Mouse (Mus musculus): ENCODE results near the gene Prpf6. TPM values are rescaled to one million over a fixed set of nuclear protein-coding genes. Genes with fewer than 3 reads are reported as not detected.
A peak's percentile ranks its signal among the peaks of the same experiment; 100 is the strongest.

The Prpf6 gene
- polyA plus RNA-seq, 1 experiment: 10.4 TPM

- H3K27me3 ChIP-seq (ENCODE audit: control insufficient read depth, insufficient read depth, low read length): peaks cover 20% of the 10 kb centered on the region
- peaks cover 20% of the 10 kb centered on the region for H3K36me3 ChIP-seq (ENCODE audit: control insufficient read depth, insufficient read depth, low read length)
- 43% methylated on average over 17 of the region's 17 CpGs for WGBS
- H3K27ac ChIP-seq (ENCODE audit: insufficient read depth, low read depth, low read length): no peak overlapping the region
- H3K4me1 ChIP-seq (ENCODE audit: control insufficient read depth, insufficient read depth, insufficient read length, low read length): no peaks in the 10 kb centered on the region; the same call in 1 of the 2 replicates
- H3K4me3 ChIP-seq (ENCODE audit: low read depth, low read length): no peak overlapping the region
- TF ChIP-seq CTCF (IDR thresholded peaks at IDR 0.05; ENCODE audit: extremely low read depth, insufficient read length, insufficient replicate concordance, low read depth, low read length): peak; percentile 65
- TF ChIP-seq POLR2A (IDR thresholded peaks at IDR 0.05; ENCODE audit: low read depth, low read length): no peak
Observed at GRCm38 (mm10) chr2:181658930-181659555, 67.4 kb downstream of the Prpf6 start.

- WGBS: 28% methylated on average over 9 of the region's 9 CpGs
- Histone ChIP-seq H3K36me3 (ENCODE audit: control insufficient read depth, insufficient read depth, low read length) (peaks cover 19% of the 10 kb centered on the region), H3K4me3 (ENCODE audit: low read depth, low read length) (no peak overlapping the region), H3K27ac (ENCODE audit: insufficient read depth, low read depth, low read length) (no peak overlapping the region), H3K27me3 (ENCODE audit: control insufficient read depth, insufficient read depth, low read length) (peaks cover 20% of the 10 kb centered on the region), H3K4me1 (ENCODE audit: control insufficient read depth, insufficient read depth, insufficient read length, low read length) (no peaks in the 10 kb centered on the region)
- TF ChIP-seq CTCF (IDR thresholded peaks at IDR 0.05; ENCODE audit: extremely low read depth, insufficient read length, insufficient replicate concordance, low read depth, low read length) (no peak; the same call in 1 of the 2 replicates), POLR2A (IDR thresholded peaks at IDR 0.05; ENCODE audit: low read depth, low read length) (no peak)
Observed at GRCm38 (mm10) chr2:181659609-181660055, 68.0 kb downstream of the Prpf6 start.

GRCm38 (mm10) chr2:181662620-181663297 lies 71.1 kb downstream of the Prpf6 start:
- WGBS: 91% methylated on average over 3 of the region's 3 CpGs
- Histone ChIP-seq H3K27me3 (ENCODE audit: control insufficient read depth, insufficient read depth, low read length) (peaks cover 14% of the 10 kb centered on the region), H3K36me3 (ENCODE audit: control insufficient read depth, insufficient read depth, low read length) (no peaks in the 10 kb centered on the region), H3K27ac (ENCODE audit: insufficient read depth, low read depth, low read length) (no peak overlapping the region), H3K4me3 (ENCODE audit: low read depth, low read length) (no peak overlapping the region), H3K4me1 (ENCODE audit: control insufficient read depth, insufficient read depth, insufficient read length, low read length) (no peaks in the 10 kb centered on the region)
- no peak for TF ChIP-seq CTCF (IDR thresholded peaks at IDR 0.05; ENCODE audit: extremely low read depth, insufficient read length, insufficient replicate concordance, low read depth, low read length)
- TF ChIP-seq POLR2A (IDR thresholded peaks at IDR 0.05; ENCODE audit: low read depth, low read length): no peak

GRCm38 (mm10) chr2:181663298-181663630 lies 71.6 kb downstream of the Prpf6 start:
- Histone ChIP-seq H3K27ac (ENCODE audit: insufficient read depth, low read depth, low read length) (no peak overlapping the region), H3K4me1 (ENCODE audit: control insufficient read depth, insufficient read depth, insufficient read length, low read length) (no peaks in the 10 kb centered on the region), H3K36me3 (ENCODE audit: control insufficient read depth, insufficient read depth, low read length) (no peaks in the 10 kb centered on the region), H3K4me3 (ENCODE audit: low read depth, low read length) (no peak overlapping the region), H3K27me3 (ENCODE audit: control insufficient read depth, insufficient read depth, low read length) (peaks cover 14% of the 10 kb centered on the region)
- TF ChIP-seq POLR2A (IDR thresholded peaks at IDR 0.05; ENCODE audit: low read depth, low read length) (no peak), CTCF (IDR thresholded peaks at IDR 0.05; ENCODE audit: extremely low read depth, insufficient read length, insufficient replicate concordance, low read depth, low read length) (no peak)
- 36% methylated on average over 4 of the region's 4 CpGs for WGBS

GRCm38 (mm10) chr2:181670285-181670912 lies 78.7 kb downstream of the Prpf6 start:
- H3K27me3 ChIP-seq (ENCODE audit: control insufficient read depth, insufficient read depth, low read length): peaks cover 48% of the 10 kb centered on the region
- no peaks in the 10 kb centered on the region; the same call in 1 of the 2 replicates for H3K4me1 ChIP-seq (ENCODE audit: control insufficient read depth, insufficient read depth, insufficient read length, low read length)
- WGBS: 6% methylated on average over 56 of the region's 56 CpGs
- H3K36me3 ChIP-seq (ENCODE audit: control insufficient read depth, insufficient read depth, low read length): no peaks in the 10 kb centered on the region
- no peak overlapping the region for H3K27ac ChIP-seq (ENCODE audit: insufficient read depth, low read depth, low read length)
- TF ChIP-seq CTCF (IDR thresholded peaks at IDR 0.05; ENCODE audit: extremely low read depth, insufficient read length, insufficient replicate concordance, low read depth, low read length) (no peak), POLR2A (IDR thresholded peaks at IDR 0.05; ENCODE audit: low read depth, low read length) (no peak)
- H3K4me3 ChIP-seq (ENCODE audit: low read depth, low read length): peak overlapping the region; percentile 50

GRCm38 (mm10) chr2:181670913-181671311 lies 79.2 kb downstream of the Prpf6 start:
- H3K4me3 ChIP-seq (ENCODE audit: low read depth, low read length): peak overlapping the region; percentile 50
- peaks cover 53% of the 10 kb centered on the region for H3K27me3 ChIP-seq (ENCODE audit: control insufficient read depth, insufficient read depth, low read length)
- H3K27ac ChIP-seq (ENCODE audit: insufficient read depth, low read depth, low read length): no peak overlapping the region
- no peak for TF ChIP-seq CTCF (IDR thresholded peaks at IDR 0.05; ENCODE audit: extremely low read depth, insufficient read length, insufficient replicate concordance, low read depth, low read length)
- H3K4me1 ChIP-seq (ENCODE audit: control insufficient read depth, insufficient read depth, insufficient read length, low read length): no peaks in the 10 kb centered on the region; the same call in 1 of the 2 replicates
- WGBS: 2% methylated on average over 41 of the region's 41 CpGs
- no peaks in the 10 kb centered on the region for H3K36me3 ChIP-seq (ENCODE audit: control insufficient read depth, insufficient read depth, low read length)

- no peaks in the 10 kb centered on the region; the same call in 1 of the 2 replicates for H3K4me1 ChIP-seq (ENCODE audit: control insufficient read depth, insufficient read depth, insufficient read length, low read length)
- H3K4me3 ChIP-seq (ENCODE audit: low read depth, low read length): peak within 1 kb of the TSS; percentile 50
- TF ChIP-seq POLR2A (IDR thresholded peaks at IDR 0.05; ENCODE audit: low read depth, low read length) (no peak), CTCF (IDR thresholded peaks at IDR 0.05; ENCODE audit: extremely low read depth, insufficient read length, insufficient replicate concordance, low read depth, low read length) (no peak)
- 1% methylated on average over 43 of the region's 43 CpGs for WGBS
- no peaks in the 10 kb centered on the region for H3K36me3 ChIP-seq (ENCODE audit: control insufficient read depth, insufficient read depth, low read length)
- H3K27me3 ChIP-seq (ENCODE audit: control insufficient read depth, insufficient read depth, low read length): peaks cover 56% of the 10 kb centered on the region
- H3K27ac ChIP-seq (ENCODE audit: insufficient read depth, low read depth, low read length): no peak within 1 kb of the TSS; the same call in 1 of the 2 replicates
Observed at GRCm38 (mm10) chr2:181671326-181671725, 79.7 kb downstream of the Prpf6 start, which contains the start of gene Sox18. TSS of gene Sox18 (minus strand) at chr2:181671640.

Measured in small intestine, adult 2 months (tissue).